Mouse (Mus musculus): ENCODE results near the gene N4bp3.

GRCm38 (mm10) chr11:51649889-51650199, 798 bp downstream of the N4bp3 start:
- TF ChIP-seq MYOG (IDR thresholded peaks at IDR 0.05; ENCODE audit: control insufficient read depth, extremely low read depth, insufficient read length), result no peak
- TF ChIP-seq CTCF (IDR thresholded peaks at IDR 0.05; ENCODE audit: control insufficient read depth, insufficient read depth, insufficient read length), result no peak
- TF ChIP-seq USF1 (IDR thresholded peaks at IDR 0.05; ENCODE audit: low read depth), result no peak
- TF ChIP-seq CEBPB (IDR thresholded peaks at IDR 0.05; ENCODE audit: low read depth), result no peak
- TF ChIP-seq MAX (IDR thresholded peaks at IDR 0.05), result no peak
- no peak for TF ChIP-seq MYOD1 (IDR thresholded peaks at IDR 0.05; ENCODE audit: control insufficient read depth, insufficient read length, low read depth)
- no peak for TF ChIP-seq FOSL1 (IDR thresholded peaks at IDR 0.05; ENCODE audit: insufficient read depth, low read length, poor library complexity, severe bottlenecking)

Data from C2C12 (cell line).